In the genomic region with DNA sequence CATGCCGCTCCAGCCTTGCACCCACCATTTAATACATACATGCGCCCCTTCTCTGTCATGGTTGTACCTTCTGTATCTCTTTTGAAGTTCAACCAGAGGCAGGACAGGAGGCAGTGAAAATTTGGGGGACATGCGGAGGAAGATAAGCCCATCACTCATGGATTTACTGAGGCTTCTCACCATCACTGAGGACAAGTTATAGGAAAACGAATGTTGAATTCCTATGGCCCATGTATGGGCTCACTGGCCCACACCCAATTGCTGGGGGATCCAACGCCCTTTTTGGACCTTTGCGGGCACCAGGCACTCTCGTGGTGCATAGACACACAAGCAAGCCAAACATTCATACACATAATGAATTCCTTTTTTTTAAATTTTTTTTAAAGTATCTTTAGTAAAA, we compare ENCODE assay signal across 8 mouse cellular contexts. TPM values are rescaled to one million over a fixed set of nuclear protein-coding genes. Genes with fewer than 3 reads are reported as not detected.
DNase-seq lines count a peak whose midpoint lies in the region; ATAC-seq and TF ChIP-seq lines count a peak whose summit lies in the region.

A gene (plus strand): TSS at position 301 of the 400 bp plus-strand sequence.

- H3K36me3 ChIP-seq in midbrain, embryonic 13.5 days, result no peaks in the 10 kb centered on the region

- 50% methylated on average over 7 of the region's 7 CpGs for WGBS in lung, adult 2 months
- WGBS in midbrain, embryonic 13.5 days, result 52% methylated on average over 7 of the region's 7 CpGs

- H3K27me3 ChIP-seq in midbrain, embryonic 13.5 days, result no peaks in the 10 kb centered on the region

- peak within 1 kb of the TSS; percentile 72 for H3K4me2 ChIP-seq in midbrain, embryonic 13.5 days (replicated peaks)

- no peaks in the 10 kb centered on the region for H3K9me3 ChIP-seq in midbrain, embryonic 13.5 days

- H3K4me3 ChIP-seq in lung, adult 2 months (replicated peaks; ENCODE audit: extremely low read depth, low read depth, low read length), result peak within 1 kb of the TSS; percentile 81
- H3K4me3 ChIP-seq in midbrain, embryonic 13.5 days (replicated peaks), result peak within 1 kb of the TSS; percentile 88

- ATAC-seq in midbrain, embryonic 13.5 days, result peak; percentile 18

- no peaks in the 10 kb centered on the region for H3K4me1 ChIP-seq in lung, adult 2 months (ENCODE audit: control insufficient read depth, insufficient read depth, low read length)
- peaks cover 20% of the 10 kb centered on the region for H3K4me1 ChIP-seq in midbrain, embryonic 13.5 days (replicated peaks)

- no peak for TF ChIP-seq CTCF in lung, adult 2 months (IDR thresholded peaks at IDR 0.05; ENCODE audit: insufficient read depth, low read length)
- TF ChIP-seq CTCF in brain, embryonic 14.5 days (IDR thresholded peaks at IDR 0.05; ENCODE audit: borderline replicate concordance, extremely low read depth, insufficient read depth, insufficient read length), result no peak

- no peak for TF ChIP-seq POLR2A in lung, adult 2 months (IDR thresholded peaks at IDR 0.05; ENCODE audit: borderline replicate concordance, extremely low read depth, low read depth, low read length)
- TF ChIP-seq POLR2A in brain, embryonic 14.5 days (IDR thresholded peaks at IDR 0.05; ENCODE audit: borderline replicate concordance, extremely low read depth, insufficient read depth, insufficient read length, poor library complexity, severe bottlenecking), result no peak

- no peak for DNase-seq in lung, adult 2 months
- DNase-seq in lung, postnatal 4 days, result no peak
- DNase-seq in brain, embryonic 14.5 days (ENCODE audit: low read depth), result no peak
- no peak for DNase-seq in heart, adult 18-20 months
- no peak for DNase-seq in layer of hippocampus, postnatal 10 days (ENCODE audit: low spot score in 2 of 2)
- no peak for DNase-seq in right cerebral cortex, adult 2 months (ENCODE audit: low spot score in 2 of 2)
- DNase-seq in cerebellum, adult 9-10 months, result no peak

- peak within 1 kb of the TSS; percentile 94 for H3K9ac ChIP-seq in midbrain, embryonic 13.5 days (replicated peaks)

- peak within 1 kb of the TSS; percentile 91 for H3K27ac ChIP-seq in midbrain, embryonic 13.5 days

RNA-seq across cellular contexts. Expression of the gene that starts here (rescaled TPM):
- 46.5 and 66.8 TPM in 2 replicates for polyA plus RNA-seq in lung, adult 2 months (2012; rRNA removed)
- polyA plus RNA-seq in brain, embryonic 14.5 days (2012; rRNA removed), result 38.3 and 39.6 TPM in 2 replicates
- total RNA-seq in heart, adult 18-20 months (2021), result 10 to 100 TPM; 29.6 to 35.5 TPM
- 100 to 1,000 TPM; 115 TPM for total RNA-seq in layer of hippocampus, postnatal 10 days (2021)
- 52.8 and 56.3 TPM in 2 replicates for polyA plus RNA-seq in midbrain, embryonic 13.5 days (2015; fragmentation: Nextera tagmentation; extraction: Ambion mirVana)
